Mouse (Mus musculus): ENCODE data around the gene Psg28.
"Not testable (repeated sequence)": the region's sequence is repeated elsewhere in the genome, so short reads cannot be mapped to it uniquely, and the experiment has no call there.

Gene Psg28

DNA sequence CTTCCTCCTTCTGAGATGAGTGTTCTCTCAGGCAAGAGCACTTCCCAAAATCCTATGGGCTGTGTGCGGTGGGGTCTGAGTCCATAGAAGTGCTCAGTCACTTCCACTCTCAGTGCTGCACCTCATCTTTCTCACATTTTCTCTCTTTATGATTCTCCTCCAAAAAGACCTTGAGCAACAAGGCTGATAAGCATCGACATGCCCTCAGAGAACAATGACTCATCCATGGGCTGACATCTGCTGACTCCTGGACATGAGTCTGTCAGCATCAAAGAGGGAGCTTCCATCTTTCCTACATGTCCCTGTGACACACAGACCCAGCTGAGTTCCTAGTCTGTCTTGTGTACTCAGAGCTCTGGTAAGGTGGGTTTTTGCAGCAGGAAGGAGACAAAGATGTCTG, at the start of gene Psg28:
Gene Psg28 (minus strand): TSS at position 101 of the 400 bp plus-strand sequence.
- DNase-seq (ENCODE audit: low spot score in 2 of 2) = not testable (repeated sequence)

GRCm38 (mm10) chr7:18403407-18403806, 28.4 kb downstream of the Psg28 start:
- DNase-seq (ENCODE audit: low spot score in 2 of 2) = no peak

- DNase-seq (ENCODE audit: low spot score in 2 of 2) = no peak
Observed at GRCm38 (mm10) chr7:18402527-18403237, 29.2 kb downstream of the Psg28 start.

DNA sequence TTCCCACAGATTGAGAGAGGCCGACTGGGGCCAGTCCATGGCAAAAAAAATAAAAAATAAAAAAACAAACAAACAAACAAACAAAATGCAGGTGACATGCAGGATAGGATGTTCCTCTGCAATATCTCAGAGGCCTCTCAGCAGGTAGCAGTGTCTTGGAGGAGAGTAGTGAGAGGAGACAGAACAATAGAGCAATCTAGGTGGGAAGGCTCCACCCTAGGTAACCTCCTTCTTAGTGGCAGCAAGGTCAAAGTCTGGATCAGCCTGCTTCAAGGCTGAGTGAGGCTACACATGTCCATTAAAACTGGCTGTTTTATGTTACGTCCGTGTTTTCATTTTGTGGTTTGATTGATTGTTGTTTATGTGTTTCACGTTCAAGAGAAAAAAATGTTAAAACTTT, 40.4 kb downstream of the Psg28 start:
- not testable (repeated sequence) for DNase-seq (ENCODE audit: low spot score in 2 of 2)

GRCm38 (mm10) chr7:18378295-18378694, 53.5 kb downstream of the Psg28 start:
- DNase-seq (ENCODE audit: low spot score in 2 of 2) = no peak

All from frontal cortex, postnatal 25 days (tissue).